Mouse (Mus musculus) erythroid progenitor cell, adult 5-6 weeks (primary cell): Measurements from ENCODE around the gene Cntfr. TPM values are rescaled to one million over a fixed set of nuclear protein-coding genes. Genes with fewer than 3 reads are reported as not detected.

Experiments
- ATAC-seq: replicated peaks from 2 replicates; pipeline ENCODE4 v1.8.0; 2016; ENCODE audit warnings: moderate number of reproducible peaks, mild to moderate bottlenecking, moderate TSS enrichment, inconsistent platforms; ENCODE audit not compliant: poor library complexity, low FRiP score, severe bottlenecking
- total RNA-seq, 2 experiments: library from RNA; stranded (forward) in 1 of 2; stranded (reverse) in 1 of 2; fragments of 150-400 nt in 1 of 2; fragments of 186-747, 209-891 nt in 1 of 2; gene quantifications; 2 replicates each; pipeline versions ENCODE4 v1.2.3 to v1.2.4; 2015 to 2017; ENCODE audit warnings: low replicate concordance in 2 of 2

The Cntfr gene
- total RNA-seq, 2 experiments from 2014 or later = not detected

GRCm38 (mm10) chr4:41655525-41655924 lies 41.4 kb downstream of the Cntfr start:
- no peak for ATAC-seq

- no peak for ATAC-seq
Observed at GRCm38 (mm10) chr4:41654217-41654616, 42.7 kb downstream of the Cntfr start.

- no peak for ATAC-seq
Observed at GRCm38 (mm10) chr4:41653730-41654129, 43.2 kb downstream of the Cntfr start.

DNA sequence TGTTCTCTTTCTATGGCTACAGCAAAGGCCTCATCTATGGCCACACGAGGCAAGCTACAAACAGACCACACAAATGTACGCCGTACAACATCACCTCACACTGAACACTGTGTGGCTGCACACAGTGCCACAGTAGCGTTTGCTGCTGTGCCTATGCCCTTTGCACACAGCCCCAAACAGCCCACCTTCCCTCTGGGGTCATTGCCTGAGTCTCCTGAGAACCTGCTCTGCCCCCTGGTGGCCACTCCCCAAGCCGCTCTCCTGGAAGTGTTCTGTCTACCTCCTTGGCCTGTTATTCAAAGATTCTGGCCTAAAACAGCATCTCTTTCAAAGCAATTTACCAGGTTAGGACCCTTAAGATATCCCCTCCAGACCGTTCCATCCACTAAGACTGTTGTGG lies 43.6 kb downstream of the Cntfr start:
- no peak for ATAC-seq

DNA sequence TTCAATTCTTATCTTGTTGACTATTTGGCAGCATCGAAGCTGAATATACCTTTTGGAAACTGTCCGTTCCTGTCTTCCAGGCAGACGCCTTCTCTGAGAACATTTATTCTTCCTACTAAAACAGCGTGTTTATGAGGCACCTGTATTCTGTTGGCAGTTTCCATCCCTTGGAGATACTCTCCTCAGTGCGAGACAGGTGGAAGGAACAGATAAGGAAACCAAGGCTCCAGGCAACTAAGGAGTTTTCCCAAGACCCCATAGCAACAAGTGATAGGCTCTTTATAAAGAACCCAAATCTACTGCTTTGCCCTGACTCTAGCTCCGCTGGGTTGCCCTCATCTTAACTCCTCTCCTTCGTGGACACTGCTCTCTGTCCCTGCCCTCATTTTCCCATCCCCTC lies 48.3 kb downstream of the Cntfr start:
- no peak for ATAC-seq

DNA sequence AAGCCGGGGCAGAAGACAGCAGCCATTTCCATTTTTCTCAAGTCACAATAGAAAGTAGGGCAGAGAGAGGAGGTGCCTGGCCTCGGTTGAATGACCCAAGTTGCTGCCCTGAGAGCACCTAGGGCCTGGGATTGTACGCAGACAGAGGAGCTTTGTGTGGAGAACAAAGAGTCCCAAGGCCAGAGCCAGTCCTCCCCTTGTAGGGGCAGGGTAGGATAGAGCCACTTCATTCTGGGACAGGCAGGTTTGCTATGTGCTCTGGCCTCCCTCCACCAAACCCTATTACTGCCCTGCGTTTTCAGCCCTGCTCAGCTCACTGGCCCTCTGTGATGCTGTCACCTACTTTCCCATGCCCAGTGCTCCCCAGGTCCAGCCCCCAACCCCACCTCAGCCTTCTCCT lies 48.7 kb downstream of the Cntfr start:
- ATAC-seq = 0 out of 2 replicates have a peak, but pooled peaks have one; percentile 34

DNA sequence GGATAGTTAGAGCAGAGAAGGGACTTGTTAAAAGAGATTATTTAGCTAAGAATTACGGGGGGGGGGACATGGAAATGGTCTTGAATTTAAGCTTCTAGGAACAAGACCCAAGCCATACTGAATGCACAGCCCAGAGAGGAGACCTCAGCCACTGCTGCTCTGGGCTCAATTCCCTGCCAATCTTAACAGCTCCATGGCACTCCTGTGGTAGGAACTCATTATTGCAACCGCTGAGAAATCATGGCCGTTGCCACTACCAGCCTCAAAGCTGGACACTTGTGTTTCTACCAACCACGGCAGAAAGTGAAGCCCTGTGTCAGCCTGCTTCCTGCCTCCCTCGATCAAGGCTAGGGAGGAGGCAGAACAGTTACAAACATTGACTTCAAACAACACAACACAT lies 51.4 kb downstream of the Cntfr start:
- ATAC-seq = no peak

GRCm38 (mm10) chr4:41641199-41641822 lies 55.6 kb downstream of the Cntfr start:
- no peak for ATAC-seq

DNA sequence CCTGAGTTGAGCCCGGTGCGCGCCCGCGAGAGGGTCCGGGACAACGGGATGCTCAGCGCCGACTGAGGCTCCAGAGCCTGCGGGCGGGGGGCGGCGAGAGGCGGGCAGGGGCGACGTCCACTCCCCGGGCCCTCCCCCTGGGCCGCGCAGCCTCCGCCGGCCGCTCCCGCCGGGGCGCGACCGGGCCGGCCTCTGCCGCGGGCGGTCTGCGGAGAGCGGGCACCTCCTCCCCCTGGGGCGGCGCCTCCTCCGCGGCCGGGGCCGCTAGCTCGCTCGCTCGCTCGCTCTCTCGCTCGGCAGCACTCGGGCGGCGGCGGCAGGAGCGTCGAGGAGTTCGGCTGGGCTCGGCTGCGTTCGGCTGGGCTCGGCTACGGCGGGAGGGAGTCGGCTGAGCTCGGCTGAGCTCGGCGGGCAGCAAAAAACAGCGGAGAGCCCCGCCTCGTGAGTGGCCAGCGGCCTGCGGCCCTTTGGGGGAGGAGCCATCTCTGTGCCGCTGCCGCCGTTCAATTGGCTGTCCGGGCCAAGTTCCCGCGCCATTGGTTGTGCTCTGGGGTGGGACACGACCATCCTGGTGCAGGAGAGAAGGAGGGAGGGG lies 56.9 kb downstream of the Cntfr start, which contains the start of gene Enho:
Gene Enho, minus strand, starts transcription at position 412 of the 595 bp plus-strand sequence.
- ATAC-seq = peak; percentile 81

- ATAC-seq = no peak
Observed at GRCm38 (mm10) chr4:41639214-41639841, 57.6 kb downstream of the Cntfr start.

- 0 out of 2 replicates have a peak, but pooled peaks have one; percentile 11 for ATAC-seq
Observed at GRCm38 (mm10) chr4:41638828-41639213, 58.1 kb downstream of the Cntfr start.

GRCm38 (mm10) chr4:41638186-41638731 lies 58.6 kb downstream of the Cntfr start:
- no peak for ATAC-seq

- ATAC-seq = no peak
Observed at GRCm38 (mm10) chr4:41636882-41637635, 59.8 kb downstream of the Cntfr start.

- ATAC-seq = no peak
Observed at GRCm38 (mm10) chr4:41636366-41636765, 60.5 kb downstream of the Cntfr start.

DNA sequence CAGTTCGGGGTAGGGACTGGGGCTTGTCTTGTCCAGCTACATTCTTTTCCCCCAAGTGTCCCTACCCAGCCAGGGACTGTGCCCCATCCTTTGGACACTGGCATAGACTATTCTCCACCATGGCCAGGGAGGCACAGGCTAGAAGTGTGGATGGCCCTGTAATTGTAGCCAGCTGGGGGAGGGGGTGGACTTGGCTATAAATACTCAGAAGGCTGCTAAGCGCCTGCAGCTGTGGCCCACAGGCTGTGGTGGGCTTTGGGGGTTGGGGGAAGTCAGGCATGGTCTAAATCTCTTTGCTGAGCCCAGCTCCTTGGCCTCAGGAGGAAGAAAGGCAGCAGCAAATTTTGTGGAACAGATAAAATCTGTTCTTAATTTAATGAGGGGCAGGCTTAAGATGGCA lies 61.0 kb downstream of the Cntfr start:
- ATAC-seq = no peak

- ATAC-seq = no peak
Observed at GRCm38 (mm10) chr4:41635224-41635623, 61.7 kb downstream of the Cntfr start.

DNA sequence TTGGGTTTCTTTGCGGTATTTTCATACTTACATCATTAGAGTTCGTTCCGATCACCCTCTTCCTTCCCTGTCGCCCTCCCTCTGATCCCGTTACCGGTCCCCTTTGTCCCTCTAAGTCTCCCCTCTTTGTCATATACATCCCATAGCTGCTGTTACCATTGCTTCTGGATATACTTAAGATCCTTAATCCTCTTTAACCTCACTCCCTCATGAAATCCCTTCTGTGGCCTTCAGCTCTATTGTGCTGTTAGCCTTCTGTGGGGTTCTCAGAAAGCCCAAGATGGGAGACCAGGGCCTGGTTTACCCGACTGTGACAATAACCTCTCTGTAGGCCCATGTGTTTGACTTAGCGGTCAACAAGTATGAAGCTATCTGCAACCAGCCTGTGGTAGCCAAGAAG lies 62.3 kb downstream of the Cntfr start:
- no peak for ATAC-seq

GRCm38 (mm10) chr4:41633001-41633400 lies 63.9 kb downstream of the Cntfr start:
- no peak for ATAC-seq

GRCm38 (mm10) chr4:41631390-41631789 lies 65.5 kb downstream of the Cntfr start:
- no peak for ATAC-seq

DNA sequence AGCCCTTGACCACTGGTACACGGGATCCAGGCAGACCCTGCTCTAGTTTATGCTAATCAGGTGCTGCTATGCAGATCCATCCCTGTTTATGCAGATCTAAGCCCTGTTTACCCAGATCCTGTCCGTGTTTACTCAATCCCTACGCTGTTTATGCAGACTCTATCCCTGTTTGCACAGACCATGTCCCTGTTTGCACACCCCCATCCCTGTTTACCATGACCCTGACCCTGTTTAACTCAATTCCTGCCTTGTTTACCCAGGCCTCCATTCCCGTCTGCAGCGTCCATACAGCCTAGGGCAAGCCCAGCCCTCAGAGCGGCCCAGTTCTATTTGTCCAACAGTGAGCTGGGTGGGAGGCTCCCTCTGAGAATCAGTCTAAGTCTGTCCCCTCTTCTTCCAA lies 66.7 kb downstream of the Cntfr start:
- ATAC-seq = no peak
